In the genomic region with DNA sequence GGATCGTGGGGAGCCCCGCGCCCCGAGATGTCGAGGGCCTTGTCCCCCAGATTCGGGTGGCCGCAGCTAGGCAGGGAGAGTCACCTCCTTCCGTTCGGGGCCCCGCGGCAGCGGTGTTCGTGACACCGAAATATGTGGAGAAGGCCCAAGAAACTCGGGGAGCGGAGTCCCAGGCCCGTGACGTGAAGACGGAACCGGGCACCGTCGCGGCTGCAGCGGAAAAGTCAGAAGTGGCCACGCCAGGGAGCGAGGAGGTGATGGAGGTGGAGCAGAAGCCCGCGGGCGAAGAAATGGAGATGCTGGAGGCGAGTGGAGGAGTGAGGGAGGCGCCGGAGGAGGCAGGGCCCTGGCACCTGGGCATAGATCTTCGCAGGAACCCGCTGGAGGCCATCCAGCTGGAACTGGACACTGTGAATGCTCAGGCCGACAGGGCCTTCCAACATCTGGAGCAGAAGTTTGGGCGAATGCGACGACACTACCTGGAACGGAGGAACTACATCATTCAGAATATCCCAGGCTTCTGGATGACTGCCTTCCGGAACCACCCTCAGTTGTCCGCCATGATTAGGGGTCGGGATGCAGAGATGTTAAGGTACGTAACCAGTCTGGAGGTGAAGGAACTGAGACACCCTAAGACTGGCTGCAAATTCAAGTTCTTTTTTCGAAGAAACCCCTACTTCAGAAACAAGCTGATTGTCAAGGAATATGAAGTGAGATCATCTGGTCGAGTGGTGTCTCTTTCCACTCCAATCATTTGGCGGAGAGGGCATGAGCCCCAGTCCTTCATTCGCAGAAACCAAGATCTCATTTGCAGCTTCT, we compare ENCODE assay signal across 8 mouse cellular contexts. TPM values are rescaled to one million over a fixed set of nuclear protein-coding genes. Genes with fewer than 3 reads are reported as not detected.
DNase-seq lines count a peak whose midpoint lies in the region; ATAC-seq and TF ChIP-seq lines count a peak whose summit lies in the region.

No protein-coding gene starts in this region.

- H3K4me2 ChIP-seq in heart, embryonic 15.5 days = peak overlapping the region; percentile 80
- H3K4me2 ChIP-seq in neural tube, embryonic 14.5 days (ENCODE audit: low read depth, low read length) = peak overlapping the region; percentile 96

- no peaks in the 10 kb centered on the region; the same call in 1 of the 2 replicates for H3K36me3 ChIP-seq in ES-E14 (ENCODE audit: control insufficient read depth, insufficient read depth, low read length, poor library complexity, severe bottlenecking)
- H3K36me3 ChIP-seq in heart, embryonic 15.5 days = no peaks in the 10 kb centered on the region
- H3K36me3 ChIP-seq in neural tube, embryonic 14.5 days (ENCODE audit: control insufficient read depth, insufficient read depth, low read length) = no peaks in the 10 kb centered on the region

- H3K9me3 ChIP-seq in ES-E14 (ENCODE audit: control insufficient read depth, insufficient read depth, low read depth, low read length) = no peaks in the 10 kb centered on the region
- H3K9me3 ChIP-seq in heart, embryonic 15.5 days (replicated peaks) = no peaks in the 10 kb centered on the region
- H3K9me3 ChIP-seq in neural tube, embryonic 14.5 days (ENCODE audit: control insufficient read depth, low read length) = no peaks in the 10 kb centered on the region

- no peak for TF ChIP-seq POLR2A in bone marrow, adult 2 months (IDR thresholded peaks at IDR 0.05; ENCODE audit: borderline replicate concordance, control insufficient read depth, low read depth, low read length)
- no peak for TF ChIP-seq POLR2A in embryonic fibroblast, embryonic 13.5 days (IDR thresholded peaks at IDR 0.05; ENCODE audit: low read depth, low read length)

- 3% methylated on average over 47 of the region's 47 CpGs for WGBS in bone marrow, adult 2 months
- 3% methylated on average over 46 of the region's 47 CpGs for WGBS in heart, embryonic 15.5 days
- WGBS in neural tube, embryonic 14.5 days = 3% methylated on average over 45 of the region's 47 CpGs

- H3K27ac ChIP-seq in ES-E14 (ENCODE audit: insufficient read depth, low read depth, low read length, poor library complexity, severe bottlenecking) = no peak overlapping the region; the same call in 1 of the 2 replicates
- H3K27ac ChIP-seq in bone marrow, adult 2 months (ENCODE audit: control insufficient read depth, insufficient read depth, low read depth, low read length, poor library complexity) = peak overlapping the region; percentile 94
- peak overlapping the region; percentile 33 for H3K27ac ChIP-seq in embryonic fibroblast, embryonic 13.5 days (ENCODE audit: insufficient read depth, low read length)
- peak overlapping the region; percentile 85 for H3K27ac ChIP-seq in heart, embryonic 15.5 days
- H3K27ac ChIP-seq in neural tube, embryonic 14.5 days (ENCODE audit: low read depth, low read length) = peak overlapping the region; percentile 87

- peak overlapping the region; percentile 78 to 82 for H3K4me3 ChIP-seq in ES-E14 (ENCODE audit: insufficient read depth in 1 of 2, low read depth in 1 of 2, low read length in 2 of 2, poor library complexity in 1 of 2, severe bottlenecking in 1 of 2)
- H3K4me3 ChIP-seq in bone marrow, adult 2 months (replicated peaks; ENCODE audit: control insufficient read depth, low read depth, low read length) = peak overlapping the region; percentile 95
- peak overlapping the region; percentile 69 for H3K4me3 ChIP-seq in embryonic fibroblast, embryonic 13.5 days (ENCODE audit: insufficient read depth, low read length)
- H3K4me3 ChIP-seq in heart, embryonic 15.5 days = peak overlapping the region; percentile 86
- peak overlapping the region; percentile 84 for H3K4me3 ChIP-seq in neural tube, embryonic 14.5 days (ENCODE audit: low read depth, low read length)

- no peaks in the 10 kb centered on the region for H3K27me3 ChIP-seq in heart, embryonic 15.5 days
- no peaks in the 10 kb centered on the region for H3K27me3 ChIP-seq in neural tube, embryonic 14.5 days (ENCODE audit: control insufficient read depth, insufficient read depth, low read length)

- no peak for TF ChIP-seq CTCF in bone marrow, adult 2 months (IDR thresholded peaks at IDR 0.05; ENCODE audit: control insufficient read depth, insufficient read depth, low read length)
- TF ChIP-seq CTCF in embryonic fibroblast, embryonic 13.5 days (IDR thresholded peaks at IDR 0.05; ENCODE audit: borderline replicate concordance, insufficient read depth, low read length) = no peak

- no peak for DNase-seq in ES-E14 (ENCODE audit: low read depth, low spot score)
- peak; percentile 68 for DNase-seq in kidney, postnatal 10 days
- DNase-seq in lung, adult 18-20 months = peak; percentile 56 to 62
- DNase-seq in thymus, postnatal 36 days = no peak

- peak; percentile 51 for ATAC-seq in heart, embryonic 15.5 days (replicated peaks; ENCODE audit: insufficient number of reproducible peaks, insufficient read depth, low FRiP score, low read depth)
- ATAC-seq in neural tube, embryonic 14.5 days (ENCODE audit: low read depth) = peak; percentile 4

- in situ Hi-C loops in ES-E14 (cut with MboI; ENCODE audit: low sequenced_read_pairs in 2 of 2, unreplicated experiment in 2 of 2) = no loop called here

- peaks cover 0 to 9% of the 10 kb centered on the region in 2 experiments; a peak in 1 of 4 replicates for H3K4me1 ChIP-seq in ES-E14 (ENCODE audit: control insufficient read depth in 2 of 2, insufficient read depth in 2 of 2, low read length in 2 of 2, poor library complexity in 1 of 2)
- H3K4me1 ChIP-seq in bone marrow, adult 2 months (ENCODE audit: control insufficient read depth, insufficient read depth, low read length) = no peaks in the 10 kb centered on the region; the same call in 1 of the 2 replicates
- H3K4me1 ChIP-seq in embryonic fibroblast, embryonic 13.5 days (ENCODE audit: control insufficient read depth, insufficient read depth, low read length) = no peaks in the 10 kb centered on the region; the same call in 1 of the 2 replicates
- H3K4me1 ChIP-seq in heart, embryonic 15.5 days (replicated peaks) = peaks cover 22% of the 10 kb centered on the region
- H3K4me1 ChIP-seq in neural tube, embryonic 14.5 days (ENCODE audit: control insufficient read depth, insufficient read depth, low read length) = peaks cover 22% of the 10 kb centered on the region

- H3K9ac ChIP-seq in ES-E14 (ENCODE audit: insufficient read depth, low read depth, low read length, poor library complexity, severe bottlenecking) = peak overlapping the region; percentile 82
- H3K9ac ChIP-seq in heart, embryonic 15.5 days = peak overlapping the region; percentile 93
- peak overlapping the region; percentile 96 for H3K9ac ChIP-seq in neural tube, embryonic 14.5 days (replicated peaks; ENCODE audit: low read depth, low read length)

TF ChIP-seq in ES-E14, 5 proteins besides CTCF, POLR2A, EP300 and RAD21:
- no peak for TF ChIP-seq ZC3H11A (IDR thresholded peaks at IDR 0.05; ENCODE audit: borderline replicate concordance, low read depth, low read length)
- no peak for TF ChIP-seq MAFK (IDR thresholded peaks at IDR 0.05; ENCODE audit: insufficient read depth, low read depth, low read length)
- no peak for TF ChIP-seq CHD2 (IDR thresholded peaks at IDR 0.05; ENCODE audit: low read depth, low read length)
- TF ChIP-seq ZNF384 (IDR thresholded peaks at IDR 0.05; ENCODE audit: low read depth, low read length) = no peak
- no peak for TF ChIP-seq HCFC1 (IDR thresholded peaks at IDR 0.05; ENCODE audit: borderline replicate concordance, insufficient read depth, low read length)

RNA-seq across cellular contexts. Expression of a gene that starts 0.6 kb away (rescaled TPM):
- total RNA-seq in ES-E14 (2012; rRNA removed) = 14.0 and 20.9 TPM in 2 replicates
- 12.2 and 18.2 TPM in 2 replicates for polyA plus RNA-seq in bone marrow, adult 2 months (2011; ENCODE audit: insufficient read depth, insufficient read length, low replicate concordance, missing spikeins)
- 51.5 and 62.7 TPM in 2 replicates for polyA plus RNA-seq in embryonic fibroblast, embryonic 13.5 days (2011; ENCODE audit: insufficient read length, low read depth, missing spikeins)
- 69.4 and 72.5 TPM in 2 replicates for polyA plus RNA-seq in heart, embryonic 15.5 days (2015; fragmentation: Nextera tagmentation; extraction: Ambion mirVana)
- polyA plus RNA-seq in neural tube, embryonic 14.5 days (2014; fragmentation: Nextera tagmentation; extraction: Ambion mirVana) = 128 and 136 TPM in 2 replicates

RNA-seq across cellular contexts. Expression of a gene that starts 14.6 kb away (rescaled TPM):
- total RNA-seq in ES-E14 (2012; rRNA removed) = 4.3 and 4.8 TPM in 2 replicates
- 1.5 and 7.7 TPM in 2 replicates for polyA plus RNA-seq in bone marrow, adult 2 months (2011; ENCODE audit: insufficient read depth, insufficient read length, low replicate concordance, missing spikeins)
- polyA plus RNA-seq in embryonic fibroblast, embryonic 13.5 days (2011; ENCODE audit: insufficient read length, low read depth, missing spikeins) = 14.6 and 18.7 TPM in 2 replicates
- polyA plus RNA-seq in heart, embryonic 15.5 days (2015; fragmentation: Nextera tagmentation; extraction: Ambion mirVana) = 18.5 and 20.1 TPM in 2 replicates
- polyA plus RNA-seq in neural tube, embryonic 14.5 days (2014; fragmentation: Nextera tagmentation; extraction: Ambion mirVana) = 177 and 193 TPM in 2 replicates

Comparison
In these comparisons a context has a peak if more than half of its experiments do, and no peak if none do; other contexts are left out.
1. DNase-seq: peak in kidney, postnatal 10 days (single experiment) and lung, adult 18-20 months (2 of 2); none in ES-E14 (single experiment) and thymus, postnatal 36 days (0 of 2).
2. Peak in every context shown above with its lines, with median percentiles within 50 percentile points of each other: H3K4me3 ChIP-seq and H3K9ac ChIP-seq.